Mouse (Mus musculus) kidney, postnatal 10 days (tissue): ENCODE results near the gene Timeless.
"Not testable (repeated sequence)": the region's sequence is repeated elsewhere in the genome, so short reads cannot be mapped to it uniquely, and the experiment has no call there.

Source experiments
- DNase-seq: peaks from one replicate; pipeline ENCODE4 v3.0.0; 2021; ENCODE audit warnings: mixed read lengths

Timeless gene

DNA sequence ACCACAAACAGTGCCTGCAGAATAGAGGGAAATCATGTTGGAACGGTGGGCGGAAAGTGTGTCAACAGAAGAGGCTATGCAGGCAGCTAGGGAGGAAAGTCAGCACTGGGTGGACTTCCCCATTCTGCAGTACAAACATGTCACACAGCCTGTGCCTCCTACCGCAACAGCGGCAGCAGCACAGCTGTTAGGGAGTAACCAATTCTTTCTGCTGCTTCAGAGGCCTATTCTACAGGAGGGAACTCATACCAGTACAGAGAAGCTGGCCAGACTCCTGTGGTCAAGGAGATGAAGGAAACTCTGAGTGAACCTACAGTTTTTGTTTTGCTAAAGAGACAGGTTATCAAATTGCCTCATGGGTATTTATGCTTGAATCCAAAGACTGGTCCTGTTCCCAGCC is 27.1 kb downstream of the Timeless start:
- no peak for DNase-seq

- DNase-seq: no peak
These were observed 28.1 kb downstream of the Timeless start for GRCm38 (mm10) chr10:128259946-128260345.

GRCm38 (mm10) chr10:128260376-128260775 is 28.5 kb downstream of the Timeless start:
- DNase-seq: not testable (repeated sequence)

DNA sequence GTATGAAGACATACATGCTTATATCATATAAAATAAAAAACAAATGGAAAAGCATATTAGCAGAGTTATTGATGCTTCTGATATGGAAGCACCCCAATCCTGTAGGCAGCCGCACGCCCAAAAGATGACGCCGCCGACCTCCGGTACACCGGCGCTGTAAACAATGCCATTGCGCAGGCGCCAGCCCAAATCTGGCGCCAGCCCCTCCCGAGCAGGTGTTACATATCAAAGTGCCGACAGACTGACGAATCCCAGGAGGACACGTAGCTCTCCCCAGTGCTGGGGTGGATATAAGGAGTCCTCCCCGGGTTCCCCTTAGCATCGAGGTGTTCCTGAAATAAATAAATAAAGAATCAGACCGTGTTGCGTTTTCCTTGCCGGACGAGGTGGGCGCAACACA is 30.4 kb downstream of the Timeless start:
- DNase-seq: no peak

DNA sequence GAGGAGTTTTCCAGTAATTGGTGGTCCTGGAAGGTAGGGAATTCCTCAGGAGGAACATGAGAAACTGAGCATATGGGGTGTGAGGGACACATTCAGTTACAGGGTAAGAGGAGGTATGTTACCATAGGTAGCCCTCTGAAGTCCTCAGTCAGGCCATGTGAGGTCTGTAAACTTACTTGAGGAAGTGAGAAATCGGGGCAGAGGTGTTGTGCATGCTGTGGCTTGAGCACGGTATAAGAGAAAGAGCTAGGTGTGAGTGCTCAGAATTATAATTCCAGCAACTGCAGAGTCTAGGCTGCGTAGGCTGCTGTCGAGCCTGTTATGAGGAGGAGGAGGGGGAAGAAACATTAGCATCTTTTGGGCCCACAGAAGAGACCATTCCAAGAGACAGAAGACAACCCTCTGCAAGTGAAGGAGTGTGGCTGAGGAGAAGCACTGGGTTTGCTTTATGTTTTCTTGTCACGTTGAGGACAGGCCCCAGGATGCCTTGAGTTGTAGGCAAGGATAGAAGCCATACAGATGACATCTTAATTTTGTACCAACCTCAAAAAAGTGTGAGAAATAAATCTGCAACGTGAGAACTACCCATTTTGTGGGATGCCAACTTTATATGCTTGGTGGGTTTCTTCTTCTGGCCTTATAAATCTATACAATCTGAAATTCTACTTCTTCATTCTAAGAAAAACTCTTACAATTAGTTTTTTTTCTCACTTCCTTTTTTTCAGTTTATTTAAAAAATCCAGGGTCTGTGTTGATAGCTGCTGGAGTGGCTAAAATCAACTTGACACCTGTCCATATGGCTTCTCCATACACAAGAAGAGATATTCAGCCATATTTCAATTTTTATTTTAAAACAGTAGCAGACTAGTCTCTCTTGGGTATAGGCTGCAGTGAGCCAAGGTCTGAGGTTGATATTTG is 31.8 kb downstream of the Timeless start:
- DNase-seq: no peak

GRCm38 (mm10) chr10:128268371-128268770 is 36.5 kb downstream of the Timeless start, which contains the start of gene Apof:
Apof (plus strand) TSS chr10:128268671.
- no peak for DNase-seq

- no peak for DNase-seq
These were observed 37.5 kb downstream of the Timeless start for GRCm38 (mm10) chr10:128269206-128269910.

DNA sequence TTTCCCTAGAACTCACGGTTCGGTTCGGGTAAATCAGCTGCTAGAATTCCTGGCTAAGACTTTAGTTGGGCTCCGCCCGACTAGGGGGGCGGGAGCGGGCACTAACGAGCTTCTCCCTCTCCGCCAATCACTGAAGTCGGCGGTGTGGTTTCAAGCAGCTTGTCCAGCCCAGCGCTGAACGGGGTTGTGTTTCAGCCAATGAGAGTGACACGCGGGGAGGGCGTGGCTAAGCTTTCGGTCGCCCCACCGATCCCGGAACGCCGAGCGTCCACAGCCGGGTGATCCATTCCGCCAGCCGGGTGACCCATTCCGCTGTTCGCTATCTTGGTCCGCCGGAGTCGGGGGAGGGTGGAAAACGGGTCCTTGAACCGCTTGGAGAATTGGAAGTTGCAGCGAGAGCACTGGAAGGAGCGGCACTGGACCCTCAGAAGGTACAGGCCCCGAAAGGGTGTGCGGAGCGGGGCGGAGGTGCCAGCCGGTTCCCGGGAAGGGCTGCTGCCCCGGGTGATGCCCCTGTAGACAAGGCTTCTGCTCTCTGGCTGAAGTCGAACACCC is 38.5 kb downstream of the Timeless start, which contains the start of gene Stat2:
Gene Stat2, plus strand, starts transcription at position 273 of the 555 bp plus-strand sequence.
- DNase-seq: peak; percentile 98

GRCm38 (mm10) chr10:128270866-128271265 is 39.0 kb downstream of the Timeless start:
- DNase-seq: no peak

GRCm38 (mm10) chr10:128271883-128272282 is 40.0 kb downstream of the Timeless start:
- no peak for DNase-seq

DNA sequence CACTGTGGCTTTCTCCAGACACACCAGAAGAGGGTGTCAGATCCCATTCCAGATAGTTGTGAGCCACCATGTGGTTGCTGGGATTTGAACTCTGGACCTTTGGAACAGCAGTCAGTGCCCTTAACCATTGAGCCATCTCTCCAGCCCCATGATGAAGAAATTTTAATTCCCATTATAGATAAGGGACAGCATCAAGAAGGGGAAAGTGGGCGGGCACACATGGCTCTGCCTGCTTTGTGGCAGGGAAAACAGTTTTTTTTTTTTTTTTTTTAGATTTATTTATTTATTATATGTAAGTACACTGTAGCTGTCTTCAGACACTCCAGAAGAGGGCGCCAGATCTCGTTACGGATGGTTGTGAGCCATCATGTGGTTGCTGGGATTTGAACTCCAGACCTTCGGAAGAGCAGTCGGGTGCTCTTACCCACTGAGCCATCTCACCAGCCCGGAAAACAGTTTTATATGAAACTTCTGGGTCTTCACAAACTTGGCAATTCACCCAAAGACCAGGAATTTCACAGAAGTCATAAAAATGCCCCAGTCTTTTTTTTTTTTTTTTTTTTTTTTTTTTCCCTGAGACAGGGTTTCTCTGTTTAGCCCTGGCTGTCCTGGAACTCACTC is 41.1 kb downstream of the Timeless start:
- DNase-seq: not testable (repeated sequence)

- not testable (repeated sequence) for DNase-seq
These were observed 43.5 kb downstream of the Timeless start for GRCm38 (mm10) chr10:128275374-128275773.

DNA sequence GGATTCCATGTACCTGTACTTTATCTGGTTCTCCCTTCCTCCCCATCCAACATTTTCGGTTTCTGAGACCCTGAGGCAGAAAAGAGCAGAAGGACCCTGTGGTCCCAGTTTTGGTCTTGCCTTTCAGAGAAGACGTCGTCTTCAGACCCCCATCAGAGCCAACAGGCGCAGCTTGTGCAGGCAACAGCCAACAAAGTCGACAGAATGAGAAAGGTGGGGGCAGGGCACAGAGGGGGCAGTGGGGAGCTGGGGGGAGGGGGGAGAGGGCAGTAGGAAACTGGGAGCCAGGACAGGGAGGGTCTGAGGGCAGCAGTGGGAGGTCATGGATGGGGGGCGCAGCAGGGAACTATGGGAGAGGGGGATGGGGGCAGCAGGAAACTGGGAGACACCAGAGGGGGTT is 46.3 kb downstream of the Timeless start:
- DNase-seq: no peak

- DNase-seq: no peak
These were observed 49.1 kb downstream of the Timeless start for GRCm38 (mm10) chr10:128280943-128281342.

- no peak for DNase-seq
These were observed 49.8 kb downstream of the Timeless start for GRCm38 (mm10) chr10:128281682-128282081.

GRCm38 (mm10) chr10:128282886-128283450 is 51.1 kb downstream of the Timeless start:
- no peak for DNase-seq

DNA sequence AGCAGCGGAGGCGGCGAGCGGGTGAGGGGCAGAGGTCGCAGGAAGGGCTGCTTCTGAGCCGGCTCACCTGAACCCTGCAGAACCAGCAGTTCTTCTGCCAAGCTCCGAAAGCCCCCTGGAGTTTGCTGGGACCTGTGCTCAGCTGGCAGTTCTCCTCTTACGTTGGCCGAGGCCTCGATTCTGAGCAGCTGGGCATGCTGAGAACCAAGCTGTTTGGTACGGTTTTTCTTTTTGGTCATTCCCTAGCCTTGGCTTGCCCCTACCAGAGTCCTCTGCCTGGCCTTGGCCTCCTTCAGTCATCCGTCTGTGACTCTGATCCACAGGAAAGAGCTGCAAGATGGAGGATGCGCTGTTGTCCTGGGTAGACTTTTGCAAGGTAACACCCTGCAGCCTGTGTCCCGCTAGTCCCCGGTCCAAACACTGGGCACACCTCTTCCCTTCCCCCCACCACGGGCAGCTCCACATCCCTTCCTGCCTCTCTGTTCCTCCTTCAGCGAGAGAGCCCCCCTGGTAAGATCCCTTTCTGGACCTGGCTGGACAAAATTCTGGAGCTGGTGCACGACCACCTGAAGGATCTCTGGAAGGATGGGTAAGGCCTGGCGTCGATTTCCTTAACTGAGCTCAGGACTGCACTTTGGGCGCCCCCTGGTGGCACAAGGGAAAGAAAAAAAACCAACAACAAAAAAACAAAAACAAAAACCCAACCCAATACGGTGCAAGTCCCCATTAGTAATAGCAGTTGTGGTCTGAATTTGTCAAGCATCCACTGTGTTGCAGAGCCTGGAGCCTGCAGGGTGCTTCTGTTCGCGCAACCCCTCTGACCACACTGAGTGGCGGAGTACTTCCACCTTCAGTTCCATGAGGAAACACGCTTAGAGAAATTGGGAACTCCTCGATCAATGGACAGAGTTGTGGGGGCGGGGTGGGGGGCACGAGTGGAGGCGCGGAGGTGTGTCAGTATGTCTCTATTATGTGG is 52.0 kb downstream of the Timeless start:
- peak; percentile 86 for DNase-seq

DNA sequence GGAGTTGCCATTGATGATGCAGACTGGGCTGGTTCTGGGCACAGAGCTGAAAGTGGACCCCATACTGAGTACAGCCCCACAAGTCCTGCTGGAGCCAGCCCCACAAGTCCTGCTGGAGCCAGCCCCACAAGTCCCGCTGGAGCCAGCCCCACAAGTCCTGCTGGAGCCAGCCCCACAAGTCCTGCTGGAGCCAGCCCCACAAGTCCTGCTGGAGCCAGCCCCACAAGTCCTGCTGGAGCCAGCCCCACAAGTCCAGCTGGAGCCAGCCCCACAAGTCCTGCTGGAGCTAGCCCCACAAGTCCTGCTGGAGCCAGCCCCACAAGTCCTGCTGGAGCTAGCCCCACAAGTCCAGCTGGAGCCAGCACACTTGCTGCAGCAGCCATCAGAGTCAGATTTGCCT is 58.7 kb downstream of the Timeless start:
- DNase-seq: not testable (repeated sequence)

DNA sequence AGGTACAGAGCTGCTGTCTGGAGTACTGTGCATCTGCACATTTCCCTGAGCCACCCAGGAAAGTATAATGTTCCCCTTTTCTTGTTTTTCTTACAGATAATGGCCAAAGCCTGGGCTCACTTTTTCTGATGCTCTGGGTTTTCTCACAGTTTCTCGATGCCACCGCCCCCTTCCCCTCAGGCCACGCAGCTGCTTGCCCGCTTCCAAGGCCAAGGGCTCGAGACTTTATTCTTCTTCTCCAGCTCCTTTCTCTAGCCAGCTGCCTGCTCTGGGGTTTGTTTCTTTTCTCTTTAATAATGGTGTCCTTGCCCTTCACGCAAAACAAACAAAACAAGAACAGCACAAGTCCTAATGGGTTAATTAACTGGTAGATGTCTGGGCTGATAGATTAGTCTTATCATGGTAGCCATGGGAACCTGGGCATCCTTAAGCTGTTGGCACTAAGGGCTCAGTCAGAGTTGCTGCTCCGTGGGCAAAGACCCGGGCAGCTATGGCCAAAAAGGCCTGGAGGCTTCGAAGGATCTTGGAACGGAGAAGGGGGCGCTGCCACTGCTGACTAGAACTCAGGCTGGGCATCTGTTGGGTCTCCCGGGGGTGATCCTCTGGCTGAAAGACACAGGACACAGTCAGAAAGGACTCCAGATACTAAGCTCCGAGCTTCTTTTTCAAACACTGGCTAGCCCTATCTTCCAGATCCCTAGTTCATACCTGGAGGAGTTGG is 64.7 kb downstream of the Timeless start:
- no peak for DNase-seq

GRCm38 (mm10) chr10:128297221-128297620 is 65.4 kb downstream of the Timeless start:
- DNase-seq: no peak

DNA sequence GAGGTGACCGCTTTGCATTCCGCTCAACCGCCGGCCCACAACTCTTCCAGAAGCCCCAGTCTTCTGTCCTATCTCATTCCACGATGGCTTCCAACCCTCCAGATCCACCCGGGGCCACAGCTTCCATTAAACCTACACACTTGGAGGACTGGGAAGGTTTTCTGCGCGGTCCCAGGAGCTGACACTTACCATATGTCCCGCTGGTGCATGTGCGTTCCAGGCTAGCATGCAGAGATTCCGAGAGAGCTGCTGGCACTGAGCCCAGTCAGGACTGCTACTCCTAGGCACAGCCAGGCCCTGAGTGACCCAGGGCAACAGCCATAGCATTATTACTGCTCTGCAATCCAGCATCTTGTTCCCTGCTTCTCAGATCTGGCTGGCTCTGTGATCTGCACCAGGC is 65.8 kb downstream of the Timeless start:
- peak; percentile 53 for DNase-seq
